8 mouse cellular contexts compared by ENCODE assay signal in the genomic region with DNA sequence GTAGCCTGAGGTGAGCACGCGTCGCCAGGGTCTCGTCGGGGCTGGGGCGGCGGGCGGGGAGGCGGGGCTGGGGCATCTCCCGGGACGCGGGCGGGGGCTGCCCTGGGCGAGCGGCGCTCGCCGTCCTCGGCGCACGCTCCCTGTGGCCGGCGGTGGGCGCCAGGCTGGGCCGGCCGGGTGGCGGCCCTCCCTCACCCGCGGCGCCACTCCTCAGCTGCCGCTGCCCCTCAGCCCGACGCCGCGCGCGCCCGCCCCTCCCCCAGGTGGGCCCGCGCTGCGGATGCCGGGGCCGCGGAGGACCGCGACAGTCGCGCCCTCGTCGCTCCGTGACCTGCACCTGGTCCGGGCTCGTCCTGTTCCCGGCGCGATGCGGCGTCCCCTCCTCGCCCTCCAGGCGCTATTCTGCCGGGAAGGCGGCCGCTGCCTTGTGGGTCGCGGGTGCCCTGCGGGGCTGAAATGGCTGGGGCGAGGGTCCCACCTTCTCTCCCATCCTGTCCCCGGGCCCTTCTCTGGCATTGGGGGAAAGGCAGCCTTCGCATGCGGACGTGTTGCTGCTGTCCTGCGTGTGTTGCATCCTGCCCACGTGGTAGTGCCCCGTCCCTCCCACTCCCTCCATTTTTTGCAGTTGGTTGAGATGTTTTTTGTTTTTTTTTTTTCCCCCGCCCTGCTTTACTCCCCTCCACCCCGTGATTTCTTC. TPM values are rescaled to one million over a fixed set of nuclear protein-coding genes. Genes with fewer than 3 reads are reported as not detected.
A peak's percentile ranks its signal among the peaks of the same experiment; 100 is the strongest.
DNase-seq lines count a peak whose midpoint lies in the region; ATAC-seq and TF ChIP-seq lines count a peak whose summit lies in the region.

No protein-coding gene starts in this region.

- ATAC-seq in Patski = peak; percentile 34
- ATAC-seq in intestine, embryonic 15.5 days = peak; percentile 83
- peak; percentile 65 for ATAC-seq in liver, embryonic 14.5 days (ENCODE audit: insufficient read depth)
- peak; percentile 79 for ATAC-seq in stomach, embryonic 16.5 days (ENCODE audit: insufficient read depth, low FRiP score)

- intact Hi-C loops in gastrocnemius, postnatal 14 days (cut with DNase I; ENCODE audit: low total_unique reads) = loop anchor here (10.0 kb wide), 1 partner anchor 295 kb away; no protein-coding TSS in a partner anchor

- POLR2A ChIA-PET in Patski (lab: Charles Lee) = interaction anchor here (0.6 kb wide), 1 partner anchor 124 kb away, joined by 3 read pairs; no protein-coding TSS in a partner anchor

- peak overlapping the region; percentile 96 for H3K4me3 ChIP-seq in intestine, embryonic 15.5 days (replicated peaks)
- H3K4me3 ChIP-seq in liver, embryonic 14.5 days (ENCODE audit: insufficient read depth in 1 of 2, low read depth in 2 of 2, low read length in 2 of 2) = peak overlapping the region; percentile 76
- H3K4me3 ChIP-seq in stomach, embryonic 16.5 days (replicated peaks; ENCODE audit: low read length) = peak overlapping the region; percentile 84

- no peaks in the 10 kb centered on the region for H3K27me3 ChIP-seq in Patski
- H3K27me3 ChIP-seq in intestine, embryonic 15.5 days (replicated peaks) = no peaks in the 10 kb centered on the region
- H3K27me3 ChIP-seq in liver, embryonic 14.5 days (ENCODE audit: control insufficient read depth, insufficient read depth, low read length) = no peaks in the 10 kb centered on the region
- H3K27me3 ChIP-seq in stomach, embryonic 16.5 days (ENCODE audit: control insufficient read depth, insufficient read depth, low read length) = no peaks in the 10 kb centered on the region

- no peaks in the 10 kb centered on the region for H3K9me3 ChIP-seq in intestine, embryonic 15.5 days
- H3K9me3 ChIP-seq in liver, embryonic 14.5 days (ENCODE audit: control insufficient read depth, low read length) = no peaks in the 10 kb centered on the region
- H3K9me3 ChIP-seq in stomach, embryonic 16.5 days (replicated peaks; ENCODE audit: control insufficient read depth, low read length) = no peaks in the 10 kb centered on the region

- peak overlapping the region; percentile 93 for H3K9ac ChIP-seq in intestine, embryonic 15.5 days
- peak overlapping the region; percentile 78 for H3K9ac ChIP-seq in liver, embryonic 14.5 days (replicated peaks)
- peak overlapping the region; percentile 99 for H3K9ac ChIP-seq in stomach, embryonic 16.5 days (ENCODE audit: low read length)

- H3K36me3 ChIP-seq in intestine, embryonic 15.5 days = no peaks in the 10 kb centered on the region
- no peaks in the 10 kb centered on the region for H3K36me3 ChIP-seq in liver, embryonic 14.5 days (replicated peaks; ENCODE audit: control insufficient read depth, insufficient read depth, low read depth)
- H3K36me3 ChIP-seq in stomach, embryonic 16.5 days (ENCODE audit: control insufficient read depth, insufficient read depth, low read length) = no peaks in the 10 kb centered on the region

- CTCF ChIA-PET in Patski (lab: Charles Lee) = no interaction called here

- peak overlapping the region; percentile 99 for H3K27ac ChIP-seq in intestine, embryonic 15.5 days
- H3K27ac ChIP-seq in liver, embryonic 14.5 days = peak overlapping the region; percentile 27; the same call in 1 of the 2 replicates
- peak overlapping the region; percentile 97 for H3K27ac ChIP-seq in stomach, embryonic 16.5 days (ENCODE audit: low read length)

- H3K4me1 ChIP-seq in intestine, embryonic 15.5 days (replicated peaks) = 0 out of 2 replicates have a peak, but pooled peaks cover 4% of the 10 kb centered on the region
- peaks cover 8 to 9% of the 10 kb centered on the region in 2 experiments for H3K4me1 ChIP-seq in liver, embryonic 14.5 days (replicated peaks; ENCODE audit: control insufficient read depth in 2 of 2, insufficient read depth in 2 of 2, low read length in 1 of 2)
- H3K4me1 ChIP-seq in stomach, embryonic 16.5 days (ENCODE audit: control insufficient read depth, insufficient read depth, low read length) = peaks cover 6% of the 10 kb centered on the region

- in situ Hi-C loops in Patski (cut with MboI; ENCODE audit: low pct_unique_long_range_greater_than_20kb) = loop anchor here (10.0 kb wide), 1 partner anchor 295 kb away; no protein-coding TSS in a partner anchor

- TF ChIP-seq CTCF in Patski (IDR thresholded peaks at IDR 0.05) = no peak
- no peak for TF ChIP-seq CTCF in liver, embryonic 14.5 days (IDR thresholded peaks at IDR 0.05; ENCODE audit: low read depth)

- 1% methylated on average over 36 of the region's 76 CpGs for WGBS in intestine, embryonic 15.5 days
- WGBS in liver, embryonic 14.5 days (ENCODE audit: insufficient replicate concordance) = 0% methylated on average over 56 of the region's 76 CpGs
- WGBS in stomach, embryonic 16.5 days = under 1% methylated on average over 76 of the region's 76 CpGs

- peak overlapping the region; percentile 77 for H3K4me2 ChIP-seq in intestine, embryonic 15.5 days (replicated peaks)
- H3K4me2 ChIP-seq in liver, embryonic 14.5 days (ENCODE audit: low read depth) = peak overlapping the region; percentile 78
- peak overlapping the region; percentile 78 for H3K4me2 ChIP-seq in stomach, embryonic 16.5 days (ENCODE audit: low read depth, low read length)

- DNase-seq in 3T3-L1 (ENCODE audit: low read depth, low spot score) (peak; percentile 76), Patski (ENCODE audit: low read depth, low spot score) (no peak)
- DNase-seq in embryo, embryonic 10.5 days (ENCODE audit: low spot score) = peak; percentile 68
- peak; percentile 37 for DNase-seq in gastrocnemius, postnatal 14 days
- no peak for DNase-seq in liver, embryonic 14.5 days (ENCODE audit: low read depth in 3 of 3, low spot score in 3 of 3)
- peak; percentile 75 for DNase-seq in naive thymus-derived CD4-positive, alpha-beta T cell, adult 2 months (ENCODE audit: low read depth)

- no peak for TF ChIP-seq EP300 in liver, embryonic 14.5 days (IDR thresholded peaks at IDR 0.05; ENCODE audit: low read depth)

RNA-seq across cellular contexts. Expression of a gene that starts 0.7 kb away (rescaled TPM):
- 3.8 TPM for polyA plus RNA-seq in Patski (2021)
- 1 to 10 TPM; 4.2 to 5.0 TPM for total RNA-seq in gastrocnemius, postnatal 14 days (2021)
- 2.8 and 4.4 TPM in 2 replicates for polyA plus RNA-seq in intestine, embryonic 15.5 days (2015; fragmentation: Nextera tagmentation; extraction: Ambion mirVana)
- polyA plus RNA-seq in liver, embryonic 14.5 days (2012; rRNA removed) = 1.1 and 1.3 TPM in 2 replicates
- 0.39 and 0.53 TPM in 2 replicates for polyA plus RNA-seq in liver, embryonic 14.5 days (2014; fragmentation: Nextera tagmentation; extraction: Ambion mirVana)
- 2.8 and 3.2 TPM in 2 replicates for polyA plus RNA-seq in stomach, embryonic 16.5 days (2015; fragmentation: Nextera tagmentation; extraction: Ambion mirVana)

RNA-seq across cellular contexts. Expression of a gene that starts 3.2 kb away (rescaled TPM):
- polyA plus RNA-seq in Patski (2021) = 16.7 TPM
- total RNA-seq in gastrocnemius, postnatal 14 days (2021) = 10 to 100 TPM; 20.7 to 22.9 TPM
- polyA plus RNA-seq in intestine, embryonic 15.5 days (2015; fragmentation: Nextera tagmentation; extraction: Ambion mirVana) = 17.5 and 18.2 TPM in 2 replicates
- polyA plus RNA-seq in liver, embryonic 14.5 days (2012; rRNA removed) = 4.1 and 4.7 TPM in 2 replicates
- 4.5 and 5.6 TPM in 2 replicates for polyA plus RNA-seq in liver, embryonic 14.5 days (2014; fragmentation: Nextera tagmentation; extraction: Ambion mirVana)
- polyA plus RNA-seq in stomach, embryonic 16.5 days (2015; fragmentation: Nextera tagmentation; extraction: Ambion mirVana) = 18.1 and 18.9 TPM in 2 replicates

RNA-seq across cellular contexts. Expression of a gene that starts 47.6 kb away (rescaled TPM):
- polyA plus RNA-seq in Patski (2021) = 0.12 TPM
- under 1 TPM; 0.04 to 0.27 TPM for total RNA-seq in gastrocnemius, postnatal 14 days (2021)
- 0.87 and 0.96 TPM in 2 replicates for polyA plus RNA-seq in intestine, embryonic 15.5 days (2015; fragmentation: Nextera tagmentation; extraction: Ambion mirVana)
- 0.01 and 0.02 TPM in 2 replicates for polyA plus RNA-seq in liver, embryonic 14.5 days (2012; rRNA removed)
- not detected in 2 replicates for polyA plus RNA-seq in liver, embryonic 14.5 days (2014; fragmentation: Nextera tagmentation; extraction: Ambion mirVana)
- 0.67 and 0.77 TPM in 2 replicates for polyA plus RNA-seq in stomach, embryonic 16.5 days (2015; fragmentation: Nextera tagmentation; extraction: Ambion mirVana)

Comparison
In these comparisons a context has a peak if more than half of its experiments do, and no peak if none do; other contexts are left out.
1. DNase-seq: peak in 3T3-L1 (single experiment), embryo, embryonic 10.5 days (single experiment), gastrocnemius, postnatal 14 days (single experiment) and naive thymus-derived CD4-positive, alpha-beta T cell, adult 2 months (single experiment); none in Patski (single experiment) and liver, embryonic 14.5 days (0 of 3).
2. H3K27ac ChIP-seq: peak in every context shown above with its lines; median percentile 99 in intestine, embryonic 15.5 days; 97 in stomach, embryonic 16.5 days; 27 in liver, embryonic 14.5 days.
3. Peak in every context shown above with its lines, with median percentiles within 50 percentile points of each other: ATAC-seq, H3K4me2 ChIP-seq, H3K4me3 ChIP-seq and H3K9ac ChIP-seq.